Mouse (Mus musculus) heart, postnatal 0 days (tissue): ENCODE data around the gene Slc35f4.

Experiments
- CTCF ChIP-seq: IDR thresholded peaks from 2 replicates; pipeline ENCODE4 v1.5.1; 2016; ENCODE audit warnings: antibody characterized with exemption, control low read depth, low read depth
- EP300 ChIP-seq: IDR thresholded peaks from 2 replicates; pipeline ENCODE4 v1.6.1; 2016; ENCODE audit warnings: antibody characterized with exemption, low read depth

DNA sequence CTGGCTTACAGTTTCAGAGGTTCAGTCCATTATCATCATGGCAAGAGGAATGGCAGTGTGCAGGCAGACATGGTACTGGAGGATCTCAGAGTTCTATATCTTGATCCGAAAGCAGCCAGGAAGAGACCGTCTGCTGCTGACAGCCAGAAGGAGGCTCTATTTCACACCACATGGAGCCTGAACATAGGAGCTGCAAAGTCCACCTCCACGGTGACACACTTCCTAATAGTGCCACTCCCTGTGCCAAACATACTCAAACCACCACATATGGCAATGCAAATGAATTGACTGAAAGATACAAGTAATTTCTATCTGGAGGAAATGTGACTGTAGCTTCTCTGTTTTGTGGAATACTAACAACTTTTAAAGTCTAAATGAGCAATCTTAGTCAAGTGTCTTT is 89.0 kb downstream of the Slc35f4 start:
- TF ChIP-seq CTCF (no peak), EP300 (no peak)
